Mouse (Mus musculus): Measurements from ENCODE around the gene Coq8a. TPM values are rescaled to one million over a fixed set of nuclear protein-coding genes. Genes with fewer than 3 reads are reported as not detected.

Coq8a gene
- polyA plus RNA-seq (2012; rRNA removed; ENCODE audit: low replicate concordance): 19.5 and 20.3 TPM in 2 replicates

GRCm38 (mm10) chr1:180198959-180199714 lies at the start of gene Coq8a:
TSS of gene Coq8a (minus strand) at chr1:180199602.

Other genes starting within 250 kb of the Coq8a start
- 6.9 and 7.7 TPM in 2 replicates for gene Cdc42bpa, start 239.1 kb downstream of the Coq8a start, polyA plus RNA-seq (2012; rRNA removed; ENCODE audit: low replicate concordance)
- 20.3 and 26.8 TPM in 2 replicates for gene Psen2, start 63.8 kb upstream of the Coq8a start, polyA plus RNA-seq (2012; rRNA removed; ENCODE audit: low replicate concordance)
- 4.7 and 4.8 TPM in 2 replicates for gene Itpkb, start 130.9 kb upstream of the Coq8a start, polyA plus RNA-seq (2012; rRNA removed; ENCODE audit: low replicate concordance)